Mouse (Mus musculus): ENCODE measurements around the gene Hprt. TPM values are rescaled to one million over a fixed set of nuclear protein-coding genes. Genes with fewer than 3 reads are reported as not detected.

The Hprt gene
- polyA plus RNA-seq, 1 experiment from 2014 or later, result 274 TPM

DNA sequence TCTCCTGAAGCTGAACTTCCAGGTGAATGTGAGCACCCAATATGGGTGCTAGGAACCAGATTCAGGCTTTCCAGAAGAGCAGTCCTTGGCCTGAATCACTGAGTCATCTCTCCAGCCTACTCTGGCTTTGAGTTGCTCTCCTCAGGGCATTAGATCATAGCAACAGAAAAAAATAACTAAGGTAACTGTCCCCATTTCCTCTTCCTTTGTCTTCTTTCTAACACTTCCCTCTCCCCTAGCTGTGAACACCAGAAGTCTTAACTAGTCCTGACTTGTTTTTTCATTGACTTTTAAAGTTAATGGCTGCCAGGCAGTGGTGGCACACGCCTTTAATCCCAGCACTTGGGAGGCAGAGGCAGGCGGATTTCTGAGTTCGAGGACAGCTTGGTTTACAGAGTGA, 76.5 kb downstream of the Hprt start:
- Histone ChIP-seq H3K4me3 (ENCODE audit: low read length) (no peak overlapping the region), H3K4me1 (ENCODE audit: control insufficient read depth, insufficient read depth, low read length) (no peaks in the 10 kb centered on the region), H3K9me3 (ENCODE audit: control insufficient read depth, low read length) (no peaks in the 10 kb centered on the region), H3K9ac (ENCODE audit: low read depth, low read length) (no peak overlapping the region), H3K27me3 (replicated peaks; ENCODE audit: control insufficient read depth, insufficient read depth, low read length) (no peaks in the 10 kb centered on the region), H3K27ac (ENCODE audit: low read length) (no peak overlapping the region), H3K36me3 (ENCODE audit: control insufficient read depth, insufficient read depth, low read length) (no peaks in the 10 kb centered on the region), H3K4me2 (ENCODE audit: low read depth, low read length) (no peak overlapping the region)
- WGBS, result 84% methylated on average over 3 of the region's 3 CpGs
- ATAC-seq, result no peak

MicroRNAs within 50 kb of the gene (microRNA counts, 519-probe panel; counts per million panel counts)
- 3,367 counts per million, percentile 86 among the panel's probes with 10 or more counts for microRNA mmu-miR-322
- microRNA mmu-miR-351, result 2,415 counts per million, percentile 58 among the panel's probes with 10 or more counts
- microRNA mmu-miR-450a-3p, result 982 counts per million, percentile 3 among the panel's probes with 10 or more counts
- 3,147 counts per million, percentile 81 among the panel's probes with 10 or more counts for microRNA mmu-miR-450a-5p
- 2,272 counts per million, percentile 53 among the panel's probes with 10 or more counts for microRNA mmu-miR-450b-3p
- microRNA mmu-miR-450b-5p, result 1,362 counts per million, percentile 9 among the panel's probes with 10 or more counts
- 2,492 counts per million, percentile 61 among the panel's probes with 10 or more counts for microRNA mmu-miR-503
- 1,880 counts per million, percentile 36 among the panel's probes with 10 or more counts for microRNA mmu-miR-542-3p
- 2,492 counts per million, percentile 61 among the panel's probes with 10 or more counts for microRNA mmu-miR-542-5p

Small RNAs within 50 kb of the gene (microRNA-seq; reads per million reads assigned to microRNA genes)
- gene Mir322 (21,018 reads per million, percentile 96 among the genes with 10 or more reads in this experiment), gene Mir351 (4,006 reads per million, percentile 87 among the genes with 10 or more reads in this experiment), gene Mir450-1 (35.7 reads per million, percentile 36 among the genes with 10 or more reads in this experiment), gene Mir450-2 (17.1 reads per million, percentile 28 among the genes with 10 or more reads in this experiment), gene Mir450b (196 reads per million, percentile 57 among the genes with 10 or more reads in this experiment), gene Mir503 (641 reads per million, percentile 69 among the genes with 10 or more reads in this experiment), gene Mir542 (783 reads per million, percentile 72 among the genes with 10 or more reads in this experiment)

Other genes with a start within 250 kb of the Hprt start
- 5.7 TPM in 2 replicates for gene Ccdc160, start 196.9 kb upstream of the Hprt start, polyA plus RNA-seq (2015; fragmentation: Nextera tagmentation; extraction: Ambion mirVana)
- 19.9 and 21.9 TPM in 2 replicates for gene Phf6, start 75.9 kb upstream of the Hprt start, polyA plus RNA-seq (2015; fragmentation: Nextera tagmentation; extraction: Ambion mirVana)

Data from intestine, embryonic 16.5 days (tissue).